Mouse (Mus musculus) forebrain, embryonic 14.5 days (tissue): ENCODE results near the gene Ntmt1. TPM values are rescaled to one million over a fixed set of nuclear protein-coding genes. Genes with fewer than 3 reads are reported as not detected.
A peak's percentile ranks its signal among the peaks of the same experiment; 100 is the strongest.

ENCODE experiments used
- ATAC-seq: fragments of 200-750 bp; cut with Nextera tagmentation; 2 replicates; pipeline ENCODE4 v1.8.0; 2017; ENCODE audit warnings: mild to moderate bottlenecking, moderate library complexity
- DNase-seq: peaks from one replicate; pipeline ENCODE4 v3.0.0-alpha.2; 2015; ENCODE audit warnings: low spot score
- H3K27ac ChIP-seq: fragments of 300-500 bp; sonication (generic); 2 replicates; pipeline ENCODE4 v1.5.1; 2014; ENCODE audit warnings: low read depth, mild to moderate bottlenecking, control low read depth, low read length, moderate library complexity
- H3K27me3 ChIP-seq: fragments of 300-500 bp; sonication (generic); replicated peaks from 2 replicates; pipeline ENCODE4 v1.6.1; 2014; ENCODE audit warnings: low read length, control low read depth, mixed read lengths; ENCODE audit not compliant: control insufficient read depth, insufficient read depth
- H3K36me3 ChIP-seq: fragments of 300-500 bp; sonication (generic); 2 replicates; pipeline ENCODE4 v1.6.1; 2014; ENCODE audit warnings: low read length, control low read depth; ENCODE audit not compliant: control insufficient read depth, insufficient read depth
- H3K4me1 ChIP-seq: fragments of 300-500 bp; sonication (generic); 2 replicates; pipeline ENCODE4 v1.6.1; 2014; ENCODE audit warnings: antibody characterized with exemption, low read length, control low read depth; ENCODE audit not compliant: control insufficient read depth, insufficient read depth
- H3K4me2 ChIP-seq: fragments of 300-500 bp; sonication (generic); 2 replicates; pipeline ENCODE4 v1.6.1; 2014; ENCODE audit warnings: mild to moderate bottlenecking, control low read depth, low read length
- H3K4me3 ChIP-seq: fragments of 300-500 bp; sonication (generic); 2 replicates; pipeline ENCODE4 v1.5.1; 2014; ENCODE audit warnings: low read depth, low read length, control low read depth
- H3K9ac ChIP-seq: fragments of 300-500 bp; sonication (generic); 2 replicates; pipeline ENCODE4 v1.6.1; 2014; ENCODE audit warnings: mild to moderate bottlenecking, low read length, control low read depth, moderate library complexity
- H3K9me3 ChIP-seq: fragments of 300-500 bp; sonication (generic); replicated peaks from 2 replicates; pipeline ENCODE4 v1.6.1; 2016; ENCODE audit warnings: low read length, control low read depth, mixed read lengths; ENCODE audit not compliant: control insufficient read depth
- WGBS: fragments of 180-500 bp; shearing (Covaris S2); extraction: QIAGEN DNeasy Blood & Tissue Kit; methylation state at CpG from one replicate; pipeline ENCODE4 v1.1.7; 2014; 5-methylcytosine and 5-hydroxymethylcytosine counted together
- polyA plus RNA-seq: library from polyadenylated mRNA; unstranded; fragments of >200 nt; fragmentation: Nextera tagmentation; extraction: Ambion mirVana; gene quantifications from 2 replicates; pipeline ENCODE4 v1.2.1, GENCODE M21; 2014

Ntmt1 gene
- polyA plus RNA-seq, 1 experiment from 2014 or later, result 139 TPM

DNA sequence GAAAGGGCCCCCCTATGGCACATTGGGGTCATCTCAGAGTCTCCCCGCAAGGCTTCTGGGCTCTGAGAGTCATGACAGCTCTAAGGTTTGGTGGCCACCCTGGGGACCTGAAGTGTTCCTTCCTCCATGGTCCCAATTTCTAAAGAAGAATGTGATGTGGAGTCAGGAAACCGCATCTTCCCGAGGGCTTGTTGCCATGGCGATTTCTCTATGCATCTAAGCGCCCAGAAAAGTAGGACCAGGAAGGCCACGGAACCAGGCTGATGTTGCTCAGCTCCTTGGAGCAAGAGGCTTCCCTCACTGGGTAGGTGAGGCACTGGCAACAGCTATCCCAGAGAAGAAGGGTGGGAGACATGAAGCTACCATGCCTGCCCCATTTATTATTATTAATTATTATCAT is 49.5 kb downstream of the Ntmt1 start:
- no peaks in the 10 kb centered on the region for H3K36me3 ChIP-seq
- H3K9ac ChIP-seq, result no peak overlapping the region
- no peaks in the 10 kb centered on the region for H3K4me1 ChIP-seq
- no peaks in the 10 kb centered on the region for H3K27me3 ChIP-seq
- no peak for ATAC-seq
- H3K9me3 ChIP-seq, result no peaks in the 10 kb centered on the region
- H3K4me2 ChIP-seq, result no peak overlapping the region
- no peak overlapping the region for H3K4me3 ChIP-seq
- WGBS, result 68% methylated on average over 6 of the region's 6 CpGs
- no peak overlapping the region for H3K27ac ChIP-seq
- peak; percentile 33 for DNase-seq

DNA sequence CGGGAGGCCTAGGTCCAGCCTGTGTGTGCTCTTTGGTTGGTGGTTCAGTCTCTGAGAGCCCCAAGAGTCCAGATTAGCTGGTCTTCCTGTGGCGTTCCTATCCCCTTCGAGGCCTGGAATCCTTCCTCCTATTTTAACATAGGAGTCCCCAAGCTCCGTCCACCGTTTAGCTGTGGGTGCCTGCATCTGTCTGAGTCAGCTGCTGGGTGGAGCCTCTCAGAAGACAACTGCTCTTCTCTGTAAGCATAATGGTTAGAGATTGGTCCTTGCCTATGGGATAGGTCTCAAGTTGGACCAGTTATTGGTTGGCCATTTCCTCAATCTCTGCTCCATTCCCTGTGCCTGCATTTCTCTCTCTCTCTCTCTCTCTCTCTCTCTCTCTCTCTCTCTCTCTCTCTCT is 52.2 kb downstream of the Ntmt1 start:
- H3K4me1 ChIP-seq, result peaks cover 1% of the 10 kb centered on the region; the same call in 1 of the 2 replicates
- H3K4me2 ChIP-seq, result no peak overlapping the region
- no peak overlapping the region for H3K9ac ChIP-seq
- H3K36me3 ChIP-seq, result no peaks in the 10 kb centered on the region
- DNase-seq, result no peak
- peaks cover 9% of the 10 kb centered on the region for H3K27me3 ChIP-seq
- H3K27ac ChIP-seq, result no peak overlapping the region
- no peaks in the 10 kb centered on the region for H3K9me3 ChIP-seq
- 85% methylated on average over 5 of the region's 5 CpGs for WGBS
- no peak for ATAC-seq
- no peak overlapping the region for H3K4me3 ChIP-seq

DNA sequence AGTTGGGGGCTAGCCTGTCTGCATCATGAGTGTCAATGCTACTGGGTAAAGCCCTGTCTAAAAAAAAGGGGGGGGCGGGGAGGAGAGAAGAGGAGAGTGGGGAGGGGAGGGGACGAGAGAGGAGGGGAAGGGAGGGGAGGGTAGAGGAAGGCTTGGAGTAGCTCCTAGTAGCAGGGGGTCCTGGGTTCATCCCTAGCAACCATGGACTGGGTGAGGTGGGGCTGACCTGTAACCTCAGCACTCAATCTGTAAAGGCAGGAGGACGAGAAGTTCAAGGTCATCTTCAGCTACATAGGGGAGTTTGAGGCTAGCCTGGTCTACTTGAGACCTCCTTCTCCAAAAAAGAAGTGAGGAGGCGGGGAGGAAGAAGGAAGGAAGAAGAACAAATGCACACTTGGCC is 54.5 kb downstream of the Ntmt1 start:
- Histone ChIP-seq H3K4me3 (no peak overlapping the region), H3K36me3 (no peaks in the 10 kb centered on the region), H3K4me1 (peaks cover 4% of the 10 kb centered on the region; the same call in 1 of the 2 replicates), H3K27ac (no peak overlapping the region), H3K27me3 (peaks cover 15% of the 10 kb centered on the region), H3K4me2 (no peak overlapping the region), H3K9me3 (no peaks in the 10 kb centered on the region), H3K9ac (no peak overlapping the region)
- WGBS, result 59% methylated on average over 4 of the region's 4 CpGs
- no peak for DNase-seq
- ATAC-seq, result no peak

DNA sequence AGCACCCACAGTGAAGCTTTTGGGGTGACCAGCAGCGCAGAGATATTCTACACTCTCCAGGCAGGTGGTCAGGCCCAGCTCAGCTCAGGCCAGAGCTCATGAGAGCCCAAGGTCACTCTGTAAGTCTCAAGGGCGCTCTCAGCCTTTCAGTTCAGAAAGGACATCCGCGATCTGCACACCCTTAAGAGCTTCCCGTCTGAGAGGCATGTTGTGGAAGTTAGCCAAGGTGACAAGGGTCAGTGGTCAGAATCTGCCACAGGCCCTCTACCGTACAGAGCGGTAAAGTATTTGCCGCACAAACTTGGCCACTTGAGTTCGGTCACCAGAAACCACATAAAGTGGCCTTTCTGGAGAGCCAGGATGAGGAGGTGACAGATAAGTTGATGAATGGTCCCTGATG is 55.9 kb downstream of the Ntmt1 start:
- peaks cover 4% of the 10 kb centered on the region; the same call in 1 of the 2 replicates for H3K4me1 ChIP-seq
- 92% methylated on average over 9 of the region's 9 CpGs for WGBS
- peaks cover 15% of the 10 kb centered on the region for H3K27me3 ChIP-seq
- no peak overlapping the region for H3K9ac ChIP-seq
- H3K27ac ChIP-seq, result no peak overlapping the region
- H3K4me3 ChIP-seq, result no peak overlapping the region
- ATAC-seq, result no peak
- H3K36me3 ChIP-seq, result no peaks in the 10 kb centered on the region
- no peak for DNase-seq
- no peak overlapping the region for H3K4me2 ChIP-seq
- H3K9me3 ChIP-seq, result no peaks in the 10 kb centered on the region

DNA sequence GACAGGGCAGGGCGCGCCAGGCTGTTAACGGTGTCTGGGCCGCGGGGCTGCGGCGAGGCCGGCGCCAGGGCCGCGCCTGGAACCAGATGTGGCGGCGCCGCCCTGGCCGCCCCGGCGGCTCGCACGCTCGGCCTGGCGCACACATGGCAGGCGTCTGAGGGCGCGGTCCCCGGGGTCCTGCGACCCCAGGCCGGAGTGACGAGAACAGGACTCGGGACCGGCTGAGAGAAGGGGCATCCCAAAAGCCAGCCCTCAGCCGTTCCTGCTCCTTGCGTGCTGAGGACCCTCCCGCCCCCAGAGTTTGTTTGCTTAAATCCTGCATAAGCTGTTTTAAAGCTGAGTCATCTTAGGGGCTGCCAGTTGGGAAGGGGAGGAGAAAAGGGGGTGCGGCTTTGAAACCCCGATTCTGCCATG is 57.3 kb downstream of the Ntmt1 start:
- H3K4me3 ChIP-seq, result peak overlapping the region; percentile 15; the same call in 1 of the 2 replicates
- H3K9me3 ChIP-seq, result no peaks in the 10 kb centered on the region
- peaks cover 4% of the 10 kb centered on the region; the same call in 1 of the 2 replicates for H3K4me1 ChIP-seq
- ATAC-seq (no peak), DNase-seq (peak; percentile 14)
- no peak overlapping the region for H3K27ac ChIP-seq
- H3K27me3 ChIP-seq, result peaks cover 15% of the 10 kb centered on the region
- H3K36me3 ChIP-seq, result no peaks in the 10 kb centered on the region
- peak overlapping the region; percentile 35; the same call in 1 of the 2 replicates for H3K9ac ChIP-seq
- peak overlapping the region; percentile 45 for H3K4me2 ChIP-seq
- 5% methylated on average over 35 of the region's 35 CpGs for WGBS

DNA sequence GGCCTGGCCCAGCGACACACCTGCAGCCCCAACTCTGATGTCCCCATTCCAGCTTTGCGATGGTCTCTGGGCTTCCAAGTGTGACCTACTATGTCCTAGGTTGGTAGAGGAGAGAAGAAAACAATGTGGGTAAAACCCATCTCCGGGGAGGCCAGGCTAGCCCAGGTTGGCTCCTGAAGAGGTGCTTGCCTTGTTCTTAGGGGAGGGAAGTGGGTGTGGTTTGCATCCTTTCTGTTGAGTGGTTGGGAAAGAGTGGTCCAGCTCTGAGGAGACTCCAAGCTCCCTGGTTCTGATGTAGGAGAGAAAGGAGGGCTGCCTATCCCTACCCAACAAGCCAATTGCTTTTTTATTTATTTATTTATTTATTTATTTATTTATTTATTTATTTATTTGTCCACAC is 57.8 kb downstream of the Ntmt1 start:
- H3K27me3 ChIP-seq, result peaks cover 15% of the 10 kb centered on the region
- no peak overlapping the region for H3K27ac ChIP-seq
- no peak overlapping the region for H3K4me3 ChIP-seq
- DNase-seq (no peak), ATAC-seq (no peak)
- H3K4me2 ChIP-seq, result no peak overlapping the region
- WGBS, result 45% methylated on average over 3 of the region's 3 CpGs
- H3K9ac ChIP-seq, result no peak overlapping the region
- H3K9me3 ChIP-seq, result no peaks in the 10 kb centered on the region
- peaks cover 4% of the 10 kb centered on the region; the same call in 1 of the 2 replicates for H3K4me1 ChIP-seq
- no peaks in the 10 kb centered on the region for H3K36me3 ChIP-seq

DNA sequence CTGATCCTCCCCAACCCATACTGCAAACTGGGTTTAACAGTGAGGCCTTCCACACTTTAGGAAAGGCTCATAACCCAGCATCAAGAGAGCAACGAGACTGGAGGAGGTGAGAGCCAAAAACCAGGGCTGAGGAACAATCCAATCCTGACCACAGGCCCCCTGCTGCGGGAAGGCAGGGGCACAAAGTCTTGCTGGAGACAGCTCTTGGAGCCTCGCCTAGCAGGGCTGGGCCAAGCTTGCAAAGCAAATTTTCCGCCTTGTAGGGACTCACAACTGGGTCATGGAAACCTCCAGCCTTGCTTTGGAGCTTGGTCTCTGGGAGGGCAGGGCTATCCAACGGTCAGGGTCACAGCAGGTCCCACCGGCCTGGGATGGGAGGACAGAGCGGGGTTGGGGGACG is 63.2 kb downstream of the Ntmt1 start:
- Histone ChIP-seq H3K9ac (no peak overlapping the region), H3K9me3 (no peaks in the 10 kb centered on the region), H3K27ac (no peak overlapping the region), H3K4me2 (no peak overlapping the region), H3K4me3 (no peak overlapping the region), H3K27me3 (no peaks in the 10 kb centered on the region), H3K4me1 (peaks cover 13% of the 10 kb centered on the region; the same call in 1 of the 2 replicates), H3K36me3 (no peaks in the 10 kb centered on the region)
- DNase-seq (no peak), ATAC-seq (no peak)
- WGBS, result 78% methylated on average over 8 of the region's 8 CpGs

Other genes starting within 250 kb of the Ntmt1 start
- gene Cstad, start 212.8 kb upstream of the Ntmt1 start, polyA plus RNA-seq, result 0.64 and 1.2 TPM in 2 replicates
- 2.4 and 2.7 TPM in 2 replicates for gene 1700001O22Rik, start 4.2 kb upstream of the Ntmt1 start, polyA plus RNA-seq
- gene Asb6, start 22.5 kb downstream of the Ntmt1 start, polyA plus RNA-seq, result 35.9 and 39.9 TPM in 2 replicates
- 2.9 and 3.0 TPM in 2 replicates for gene Prrx2, start 27.1 kb downstream of the Ntmt1 start, polyA plus RNA-seq
- gene Ptges, start 122.0 kb downstream of the Ntmt1 start, polyA plus RNA-seq, result 2.6 and 3.3 TPM in 2 replicates
- 24.9 and 25.2 TPM in 2 replicates for gene Tor1b, start 145.1 kb downstream of the Ntmt1 start, polyA plus RNA-seq
- 91.6 and 95.4 TPM in 2 replicates for gene Tor1a, start 160.1 kb downstream of the Ntmt1 start, polyA plus RNA-seq
- gene BC005624, start 174.4 kb downstream of the Ntmt1 start, polyA plus RNA-seq, result 60.1 and 67.6 TPM in 2 replicates
- gene Usp20, start 174.5 kb downstream of the Ntmt1 start, polyA plus RNA-seq, result 18.7 and 27.1 TPM in 2 replicates